Mouse (Mus musculus) limb, embryonic 11.5 days (tissue): ENCODE results near the gene Creb3l2. TPM values are rescaled to one million over a fixed set of nuclear protein-coding genes. Genes with fewer than 3 reads are reported as not detected.

Experiments used
- ATAC-seq: fragments of 200-750 bp; cut with Nextera tagmentation; 2 replicates; pipeline ENCODE4 v1.8.0; 2017; ENCODE audit warnings: low read depth; ENCODE audit not compliant: insufficient number of reproducible peaks, low FRiP score, low TSS enrichment
- DNase-seq: peaks from one replicate; pipeline ENCODE4 v3.0.0-alpha.2; 2015; ENCODE audit warnings: low spot score
- H3K27ac ChIP-seq: fragments of 300-500 bp; sonication (generic); replicated peaks from 2 replicates; pipeline ENCODE4 v1.5.1; 2014; ENCODE audit warnings: low read depth, mild to moderate bottlenecking, low read length
- H3K27me3 ChIP-seq: fragments of 300-500 bp; sonication (generic); 2 replicates; pipeline ENCODE4 v1.6.1; 2014; ENCODE audit warnings: mild to moderate bottlenecking, low read length, mixed read lengths; ENCODE audit not compliant: control insufficient read depth, insufficient read depth
- H3K36me3 ChIP-seq: fragments of 300-500 bp; sonication (generic); 2 replicates; pipeline ENCODE4 v1.6.1; 2014; ENCODE audit warnings: mild to moderate bottlenecking, low read length, moderate library complexity, mixed read lengths; ENCODE audit not compliant: control insufficient read depth, insufficient read depth
- H3K4me1 ChIP-seq: fragments of 300-500 bp; sonication (generic); 2 replicates; pipeline ENCODE4 v1.6.1; 2014; ENCODE audit warnings: low read length, mixed read lengths; ENCODE audit not compliant: control insufficient read depth, insufficient read depth
- H3K4me2 ChIP-seq: fragments of 300-500 bp; sonication (generic); 2 replicates; pipeline ENCODE4 v1.6.1; 2014; ENCODE audit warnings: low read depth, mild to moderate bottlenecking, moderate library complexity; ENCODE audit not compliant: severe bottlenecking
- H3K4me3 ChIP-seq: fragments of 300-500 bp; sonication (generic); 2 replicates; pipeline ENCODE4 v1.5.1; 2014; ENCODE audit warnings: low read depth, low read length
- H3K9ac ChIP-seq: fragments of 300-500 bp; sonication (generic); 2 replicates; pipeline ENCODE4 v1.6.1; 2014; ENCODE audit warnings: mild to moderate bottlenecking, low read length
- H3K9me3 ChIP-seq: fragments of 300-500 bp; sonication (generic); 2 replicates; pipeline ENCODE4 v1.6.1; 2016; ENCODE audit warnings: low read length; ENCODE audit not compliant: control insufficient read depth
- WGBS: fragments of 180-500 bp; shearing (Covaris S2); extraction: QIAGEN DNeasy Blood & Tissue Kit; methylation state at CpG from one replicate; pipeline ENCODE4 v1.1.7; 2014; 5-methylcytosine and 5-hydroxymethylcytosine counted together
- polyA plus RNA-seq: library from polyadenylated mRNA; unstranded; fragments of >200 nt; fragmentation: Nextera tagmentation; extraction: Ambion mirVana; gene quantifications from 2 replicates; pipeline ENCODE4 v1.2.1, GENCODE M21; 2014

Creb3l2 gene
- polyA plus RNA-seq, 1 experiment from 2014 or later, result 25.2 TPM

DNA sequence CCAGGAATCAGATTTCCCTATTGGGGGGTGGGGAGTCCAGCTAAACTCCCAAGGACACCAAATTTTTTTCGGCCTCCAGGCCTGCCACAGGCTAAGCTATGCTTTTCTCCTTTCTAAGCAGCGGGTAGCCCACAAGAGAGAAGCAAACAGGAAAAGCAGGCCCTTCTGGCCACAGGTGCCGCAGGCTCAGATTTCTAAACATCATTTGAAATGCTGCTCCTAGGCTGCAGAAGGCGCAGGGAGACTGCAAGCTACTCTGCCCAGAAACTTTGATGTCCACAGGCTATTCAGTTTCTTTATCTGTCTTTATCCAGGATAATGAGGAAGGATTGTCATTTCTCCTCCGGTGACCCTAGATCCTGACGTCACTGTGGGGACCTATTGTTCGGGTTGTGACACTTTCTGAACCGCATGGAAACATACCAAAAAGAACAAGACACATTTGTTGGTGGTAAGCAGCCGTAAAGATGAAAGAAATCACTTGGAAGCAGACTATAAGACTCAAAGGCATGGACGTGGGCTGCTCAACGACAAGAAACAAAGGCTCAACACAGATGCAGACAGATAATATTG lies 81.0 kb downstream of the Creb3l2 start:
- no peaks in the 10 kb centered on the region; the same call in 1 of the 2 replicates for H3K9me3 ChIP-seq
- H3K4me1 ChIP-seq, result peaks cover 14% of the 10 kb centered on the region
- H3K27ac ChIP-seq, result peak overlapping the region; percentile 47
- 40% methylated on average over 11 of the region's 11 CpGs for WGBS
- peaks cover 5% of the 10 kb centered on the region; the same call in 1 of the 2 replicates for H3K36me3 ChIP-seq
- no peaks in the 10 kb centered on the region for H3K27me3 ChIP-seq
- DNase-seq (peak; percentile 38), ATAC-seq (no peak)
- H3K4me2 ChIP-seq, result no peak overlapping the region
- H3K9ac ChIP-seq, result no peak overlapping the region; the same call in 1 of the 2 replicates
- no peak overlapping the region for H3K4me3 ChIP-seq

- H3K27me3 ChIP-seq, result no peaks in the 10 kb centered on the region
- H3K4me3 ChIP-seq, result no peak overlapping the region
- H3K27ac ChIP-seq, result no peak overlapping the region
- WGBS, result 38% methylated on average over 17 of the region's 17 CpGs
- 0 out of 2 replicates have a peak overlapping the region, but pooled peaks have one; percentile 12 for H3K9ac ChIP-seq
- ATAC-seq (no peak), DNase-seq (peak; percentile 90)
- no peaks in the 10 kb centered on the region for H3K4me1 ChIP-seq
- peaks cover 3% of the 10 kb centered on the region; the same call in 1 of the 2 replicates for H3K36me3 ChIP-seq
- H3K4me2 ChIP-seq, result no peak overlapping the region
- H3K9me3 ChIP-seq, result no peaks in the 10 kb centered on the region
These were observed 87.3 kb downstream of the Creb3l2 start for GRCm38 (mm10) chr6:37354449-37355179.

DNA sequence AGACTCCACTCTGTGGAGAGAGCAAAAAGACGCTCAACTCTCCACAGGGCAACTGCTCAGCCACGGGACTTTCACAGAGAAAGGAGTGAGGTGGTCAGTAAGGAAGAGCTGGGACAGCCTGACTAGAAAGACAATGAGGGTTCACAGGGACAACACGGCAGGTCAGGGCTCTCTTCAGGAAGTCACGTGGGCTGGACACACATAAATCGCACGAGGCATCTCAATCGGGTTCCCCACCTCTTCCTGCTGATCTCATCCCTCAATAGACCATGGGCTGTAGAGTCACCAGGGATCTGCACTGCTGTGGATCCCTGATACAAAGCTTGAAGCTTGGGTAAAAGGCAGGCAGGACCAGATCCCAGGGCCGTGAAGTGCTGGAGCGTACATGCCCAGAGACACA lies 88.3 kb downstream of the Creb3l2 start:
- no peak overlapping the region for H3K4me2 ChIP-seq
- H3K4me3 ChIP-seq, result no peak overlapping the region
- ATAC-seq, result no peak
- H3K9me3 ChIP-seq, result no peaks in the 10 kb centered on the region
- H3K36me3 ChIP-seq, result peaks cover 3% of the 10 kb centered on the region; the same call in 1 of the 2 replicates
- no peak overlapping the region for H3K9ac ChIP-seq
- no peaks in the 10 kb centered on the region for H3K4me1 ChIP-seq
- no peaks in the 10 kb centered on the region for H3K27me3 ChIP-seq
- WGBS, result 87% methylated on average over 9 of the region's 9 CpGs
- DNase-seq, result no peak
- H3K27ac ChIP-seq, result no peak overlapping the region

GRCm38 (mm10) chr6:37351731-37352380 lies 90.1 kb downstream of the Creb3l2 start:
- Histone ChIP-seq H3K9me3 (no peaks in the 10 kb centered on the region; the same call in 1 of the 2 replicates), H3K4me3 (no peak overlapping the region), H3K27me3 (no peaks in the 10 kb centered on the region), H3K4me2 (no peak overlapping the region), H3K9ac (no peak overlapping the region), H3K36me3 (peaks cover 3% of the 10 kb centered on the region; the same call in 1 of the 2 replicates), H3K27ac (no peak overlapping the region), H3K4me1 (no peaks in the 10 kb centered on the region)
- ATAC-seq (peak; percentile 74; the same call in 1 of the 2 replicates), DNase-seq (peak; percentile 82)
- WGBS, result 19% methylated on average over 10 of the region's 10 CpGs

- WGBS, result 92% methylated on average over 8 of the region's 8 CpGs
- ATAC-seq (no peak), DNase-seq (no peak)
- peaks cover 2% of the 10 kb centered on the region; the same call in 1 of the 2 replicates for H3K36me3 ChIP-seq
- H3K27me3 ChIP-seq, result no peaks in the 10 kb centered on the region
- no peak overlapping the region for H3K27ac ChIP-seq
- H3K4me2 ChIP-seq, result no peak overlapping the region
- no peak overlapping the region for H3K4me3 ChIP-seq
- no peaks in the 10 kb centered on the region for H3K4me1 ChIP-seq
- no peak overlapping the region for H3K9ac ChIP-seq
- no peaks in the 10 kb centered on the region; the same call in 1 of the 2 replicates for H3K9me3 ChIP-seq
These were observed 91.6 kb downstream of the Creb3l2 start for GRCm38 (mm10) chr6:37350315-37350714.

DNA sequence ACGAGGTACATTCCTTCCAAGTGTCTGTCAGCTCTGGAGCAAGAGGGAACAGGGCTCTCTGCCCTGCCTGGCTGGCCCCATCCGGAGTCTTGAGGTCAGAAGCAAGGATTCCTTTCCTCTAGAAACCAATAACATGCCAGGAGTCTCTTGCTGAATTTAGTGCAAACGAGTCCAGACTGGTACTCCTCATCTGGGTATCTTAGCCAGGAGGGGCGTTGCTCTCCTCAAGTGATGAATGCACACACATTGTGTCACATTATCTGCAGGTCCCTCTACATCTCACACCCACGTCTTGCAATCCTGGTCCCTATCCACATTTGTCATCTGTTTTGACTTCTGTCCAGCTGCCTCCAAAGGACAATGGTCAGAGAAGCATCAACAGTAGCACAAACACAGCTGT lies 94.3 kb downstream of the Creb3l2 start:
- DNase-seq, result no peak
- H3K9me3 ChIP-seq, result no peaks in the 10 kb centered on the region; the same call in 1 of the 2 replicates
- ATAC-seq, result no peak
- no peak overlapping the region for H3K4me2 ChIP-seq
- H3K4me1 ChIP-seq, result no peaks in the 10 kb centered on the region
- H3K4me3 ChIP-seq, result no peak overlapping the region
- H3K27me3 ChIP-seq, result no peaks in the 10 kb centered on the region
- H3K36me3 ChIP-seq, result peaks cover 2% of the 10 kb centered on the region; the same call in 1 of the 2 replicates
- H3K27ac ChIP-seq, result no peak overlapping the region
- H3K9ac ChIP-seq, result no peak overlapping the region
- WGBS, result 84% methylated on average over 5 of the region's 5 CpGs

- H3K36me3 ChIP-seq, result 0 out of 2 replicates have a peak, but pooled peaks cover 4% of the 10 kb centered on the region
- ATAC-seq (no peak), DNase-seq (no peak)
- peaks cover 2% of the 10 kb centered on the region; the same call in 1 of the 2 replicates for H3K4me1 ChIP-seq
- H3K9ac ChIP-seq, result no peak overlapping the region
- no peak overlapping the region for H3K4me3 ChIP-seq
- no peaks in the 10 kb centered on the region for H3K9me3 ChIP-seq
- H3K27ac ChIP-seq, result no peak overlapping the region
- H3K27me3 ChIP-seq, result no peaks in the 10 kb centered on the region
- 90% methylated on average over 5 of the region's 5 CpGs for WGBS
- no peak overlapping the region for H3K4me2 ChIP-seq
These were observed 103.9 kb downstream of the Creb3l2 start for GRCm38 (mm10) chr6:37338055-37338454.

GRCm38 (mm10) chr6:37336831-37337260 lies 105.1 kb downstream of the Creb3l2 start:
- Histone ChIP-seq H3K4me3 (no peak overlapping the region), H3K27me3 (no peaks in the 10 kb centered on the region), H3K4me2 (no peak overlapping the region), H3K4me1 (peaks cover 4% of the 10 kb centered on the region; the same call in 1 of the 2 replicates), H3K27ac (no peak overlapping the region), H3K9ac (no peak overlapping the region), H3K36me3 (peaks cover 8% of the 10 kb centered on the region; the same call in 1 of the 2 replicates), H3K9me3 (no peaks in the 10 kb centered on the region)
- ATAC-seq, result no peak
- DNase-seq, result no peak
- WGBS, result 30% methylated on average over 5 of the region's 5 CpGs
